Mouse (Mus musculus): Measurements from ENCODE around the gene Tex19.1. TPM values are rescaled to one million over a fixed set of nuclear protein-coding genes. Genes with fewer than 3 reads are reported as not detected.
"Not testable (repeated sequence)": the region's sequence is repeated elsewhere in the genome, so short reads cannot be mapped to it uniquely, and the experiment has no call there.

Tex19.1 gene
- total RNA-seq (2021) = not detected

DNA sequence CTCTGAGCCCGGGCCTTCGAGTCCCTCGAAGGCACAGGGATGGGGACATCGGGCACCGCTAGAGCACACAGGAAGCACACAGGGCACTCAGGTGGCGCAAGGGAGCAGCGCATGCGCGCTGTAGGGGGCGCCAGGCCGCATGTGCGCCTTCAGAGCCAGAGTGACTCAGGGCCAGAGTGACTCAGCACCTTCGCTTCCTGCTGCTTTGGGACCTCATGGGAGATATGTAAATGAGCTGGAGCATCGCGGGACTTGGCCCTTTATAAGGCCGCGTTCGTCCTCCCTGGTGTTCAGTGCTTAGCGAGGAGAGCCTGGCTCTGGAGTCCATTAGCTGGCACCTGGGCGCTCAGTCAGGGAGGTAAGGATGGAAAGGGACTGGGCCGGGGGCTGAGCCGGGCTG is at the start of gene Tex19.1:
Gene Tex19.1, plus strand, starts transcription at position 279 of the 400 bp plus-strand sequence.
- no peak for DNase-seq

DNA sequence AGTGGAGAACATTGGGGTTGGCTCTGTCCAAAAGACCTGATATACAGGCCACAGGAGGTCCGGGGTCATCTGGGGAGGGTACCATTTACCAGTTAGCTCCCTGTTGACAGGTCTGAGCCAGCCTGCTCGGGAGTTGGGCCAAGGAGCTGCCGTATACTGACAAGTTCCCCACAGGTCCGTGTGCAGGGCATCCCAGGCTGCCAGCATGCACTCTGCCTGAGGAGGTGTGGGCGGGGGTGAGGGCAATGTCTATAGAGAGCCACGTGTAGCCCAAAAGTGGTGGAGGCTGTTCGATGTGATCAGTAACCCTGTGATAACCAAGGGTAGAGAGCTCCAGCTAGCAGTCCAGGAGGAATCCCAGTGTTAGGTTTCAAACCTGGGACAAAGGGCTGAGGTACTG is 46.2 kb upstream of the Tex19.1 start:
- no peak for DNase-seq

DNA sequence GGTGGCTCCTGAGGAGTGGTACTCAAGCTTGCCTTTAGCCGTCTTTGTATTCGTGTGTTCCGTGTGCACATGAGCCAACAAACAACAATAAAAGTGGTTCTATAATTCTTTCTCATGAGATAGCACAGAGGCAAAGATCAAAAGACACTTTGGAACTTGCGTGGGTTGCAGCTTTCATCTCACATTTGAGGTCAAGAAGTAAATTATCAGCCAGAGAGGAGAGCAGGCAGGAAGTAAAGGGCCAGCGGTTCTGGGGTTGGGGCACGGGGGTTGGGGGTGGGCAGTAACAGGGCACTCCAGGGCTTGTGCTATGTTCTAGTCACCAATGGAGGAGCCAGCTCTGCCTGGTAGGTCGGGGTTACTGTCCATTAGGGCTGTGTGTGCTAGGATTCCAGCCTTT is 45.3 kb upstream of the Tex19.1 start:
- no peak for DNase-seq

DNA sequence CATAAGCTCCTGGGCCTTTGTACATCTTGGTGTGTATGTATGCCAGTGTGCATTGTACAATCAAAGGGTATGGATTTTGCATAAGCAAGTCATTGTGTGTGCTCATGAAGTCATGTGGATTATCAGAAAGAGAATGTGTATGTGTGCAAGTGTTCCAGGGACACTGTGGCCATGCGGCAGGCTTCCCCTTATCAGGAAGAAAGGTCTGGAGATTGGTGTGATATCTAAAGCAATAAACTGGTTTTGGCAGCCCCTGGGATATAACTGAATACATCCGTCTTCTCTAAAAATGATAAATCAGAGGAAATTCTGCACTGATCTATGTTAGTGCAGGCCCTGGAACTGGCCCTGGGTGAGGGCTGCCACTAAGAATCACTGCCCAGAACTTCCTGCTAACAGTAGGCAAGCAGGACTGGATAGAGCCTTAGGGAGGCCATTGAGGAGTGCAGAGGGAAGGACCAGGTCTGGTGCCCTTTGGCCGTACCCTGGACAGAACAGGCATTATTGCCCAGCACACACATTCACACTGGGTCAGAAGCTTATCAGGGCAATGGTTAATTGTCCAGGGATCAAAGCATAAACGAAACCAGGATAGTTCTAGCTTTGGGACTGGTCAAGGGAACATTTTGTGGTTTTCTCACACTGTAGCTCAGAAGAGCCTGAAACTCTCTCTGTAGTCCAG is 44.7 kb upstream of the Tex19.1 start:
- DNase-seq = no peak

DNA sequence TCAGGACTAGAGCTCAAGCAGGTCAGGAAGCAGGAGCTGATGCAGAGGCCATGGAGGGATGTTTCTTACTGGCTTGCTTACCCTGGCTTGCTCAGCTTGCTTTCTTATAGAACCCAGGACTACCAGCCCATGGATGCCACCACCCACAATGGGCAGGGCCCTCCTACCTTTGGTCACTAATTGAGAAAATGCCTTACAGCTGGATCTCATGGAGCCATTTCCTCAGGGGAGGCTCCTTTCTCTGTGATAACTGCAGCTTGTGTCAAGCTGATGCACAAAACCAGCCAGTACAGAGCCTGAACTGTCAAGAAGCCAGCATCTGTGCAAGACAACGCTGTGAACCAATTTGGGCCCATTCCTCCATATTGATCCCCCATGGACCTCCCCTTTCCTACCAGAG is 38.7 kb upstream of the Tex19.1 start:
- DNase-seq = not testable (repeated sequence)

DNA sequence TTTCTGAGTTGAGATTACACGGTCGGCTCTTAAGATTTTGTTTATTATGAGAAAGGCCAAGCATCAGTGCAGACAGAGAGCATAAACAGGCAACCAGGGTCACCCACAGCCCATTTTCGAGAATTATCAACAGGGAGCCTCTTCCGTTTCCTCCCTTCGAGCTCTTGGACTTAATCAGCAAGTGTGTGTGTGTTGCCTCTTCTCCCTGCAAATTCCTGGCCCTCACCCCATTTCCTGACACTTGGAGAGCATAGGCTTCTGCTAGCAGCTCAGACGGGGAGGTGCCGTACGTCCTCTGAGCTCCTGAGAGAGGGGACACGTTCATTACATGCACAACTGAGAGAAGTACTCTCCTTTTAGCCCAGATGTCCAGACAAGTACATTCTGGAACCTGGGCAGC is 37.9 kb upstream of the Tex19.1 start:
- DNase-seq = peak; percentile 48

DNA sequence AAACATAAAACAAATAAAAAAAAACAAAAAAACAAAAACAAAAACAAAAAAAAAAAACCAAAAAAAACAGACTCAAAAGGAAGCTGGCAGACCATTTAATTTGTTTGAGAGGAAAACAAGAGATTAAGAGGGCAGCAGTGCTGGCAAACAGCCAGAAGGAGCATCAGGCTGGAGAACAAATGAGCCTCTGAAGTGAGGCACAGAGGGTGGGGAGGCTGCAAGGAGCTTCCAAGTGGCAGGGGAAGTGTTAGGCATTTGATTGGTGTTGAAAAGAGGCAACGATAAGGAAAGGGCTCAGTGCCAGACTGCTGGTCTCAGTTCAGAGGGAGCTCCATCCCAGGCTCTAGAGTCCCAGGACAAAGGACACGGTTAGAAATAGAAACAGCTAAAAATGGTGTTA is 36.0 kb upstream of the Tex19.1 start:
- peak; percentile 80 for DNase-seq

DNA sequence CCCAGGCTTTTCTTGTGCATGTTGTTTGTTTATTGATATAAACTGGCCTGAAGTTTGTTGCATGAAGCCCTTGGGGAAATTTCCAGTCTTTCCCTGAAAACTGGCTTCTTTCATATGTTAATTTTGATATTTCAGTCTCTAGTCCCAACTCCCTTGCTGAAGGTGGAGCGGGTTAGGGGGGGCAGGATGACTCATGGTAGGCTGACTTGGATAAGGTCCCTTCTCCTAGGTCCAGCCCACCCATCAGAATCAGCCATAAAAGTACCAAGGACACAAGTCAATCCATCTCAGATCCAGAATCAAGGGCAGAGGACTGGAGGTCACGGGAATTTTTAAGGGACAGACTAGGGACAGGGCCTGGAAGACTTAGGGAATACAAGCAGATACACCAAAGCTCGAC is 34.9 kb upstream of the Tex19.1 start:
- no peak for DNase-seq

DNA sequence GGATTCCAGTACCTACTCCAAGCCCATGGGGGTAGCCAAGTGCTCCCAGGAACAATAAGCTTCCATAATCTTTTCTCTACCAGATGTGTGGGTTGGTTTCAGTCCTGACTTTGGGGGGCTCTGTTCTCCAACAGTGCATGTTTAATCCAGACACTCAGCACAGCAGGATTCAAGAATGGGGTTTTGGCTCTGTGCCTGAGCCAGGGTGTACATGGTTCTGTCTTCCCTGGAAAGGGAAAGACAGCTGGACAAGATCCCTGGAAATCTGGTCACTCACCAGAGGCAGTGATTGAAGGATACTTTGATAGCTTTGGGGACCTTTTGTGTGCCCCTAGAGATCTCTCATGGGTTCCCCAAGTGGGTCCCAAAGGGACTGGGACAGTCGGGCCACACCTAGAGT is 34.3 kb upstream of the Tex19.1 start:
- DNase-seq = no peak

DNA sequence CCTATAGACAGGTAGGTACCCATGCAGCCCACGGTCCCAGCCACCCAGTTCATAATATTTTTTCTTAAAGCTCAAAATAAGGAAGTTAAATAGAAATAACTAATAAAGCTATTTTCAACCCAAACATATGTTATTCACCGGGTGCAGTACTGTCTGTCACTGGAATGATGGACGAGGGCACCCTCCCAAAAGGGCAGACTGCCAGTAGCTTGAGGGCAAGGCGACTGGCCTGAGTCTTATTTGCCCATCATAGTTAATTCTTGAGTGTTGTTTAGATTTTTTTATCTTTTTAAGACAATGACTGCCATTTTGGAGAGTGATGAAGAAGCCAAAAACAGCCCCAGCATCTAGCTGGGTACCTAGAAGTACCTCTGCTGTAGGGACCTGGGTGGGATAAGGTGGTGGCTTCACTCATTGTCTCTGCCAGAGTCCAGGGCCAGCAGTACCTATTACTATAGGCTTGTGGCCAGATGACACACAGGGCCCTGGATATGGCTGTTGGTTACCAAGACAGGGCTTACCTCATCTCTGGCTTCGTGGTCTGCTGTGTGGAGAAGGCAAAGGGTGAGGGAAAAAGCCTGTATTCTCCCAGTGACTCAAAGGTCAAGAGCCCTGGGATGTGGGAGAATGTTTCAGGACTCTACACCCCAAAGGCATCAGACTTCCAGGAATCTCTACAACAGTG is 33.7 kb upstream of the Tex19.1 start:
- no peak for DNase-seq

DNA sequence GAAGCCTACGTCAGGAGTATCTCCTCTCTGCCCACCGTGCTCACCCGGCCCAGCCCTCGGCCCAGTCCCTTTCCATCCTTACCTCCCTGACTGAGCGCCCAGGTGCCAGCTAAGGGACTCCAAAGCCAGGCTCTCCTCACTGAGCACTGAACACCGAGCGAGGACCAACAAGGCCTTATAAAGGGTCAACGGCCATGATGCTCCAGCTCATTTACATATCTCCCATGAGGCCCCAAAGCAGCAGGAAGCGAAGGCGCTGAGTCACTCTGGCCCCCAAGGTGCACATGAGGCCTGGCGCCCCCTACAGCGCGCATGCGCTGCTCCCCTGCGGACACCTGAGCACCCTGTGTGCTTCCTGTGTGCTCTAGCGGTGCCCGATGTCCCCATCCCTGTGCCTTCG is 27.8 kb upstream of the Tex19.1 start:
- DNase-seq = no peak

DNA sequence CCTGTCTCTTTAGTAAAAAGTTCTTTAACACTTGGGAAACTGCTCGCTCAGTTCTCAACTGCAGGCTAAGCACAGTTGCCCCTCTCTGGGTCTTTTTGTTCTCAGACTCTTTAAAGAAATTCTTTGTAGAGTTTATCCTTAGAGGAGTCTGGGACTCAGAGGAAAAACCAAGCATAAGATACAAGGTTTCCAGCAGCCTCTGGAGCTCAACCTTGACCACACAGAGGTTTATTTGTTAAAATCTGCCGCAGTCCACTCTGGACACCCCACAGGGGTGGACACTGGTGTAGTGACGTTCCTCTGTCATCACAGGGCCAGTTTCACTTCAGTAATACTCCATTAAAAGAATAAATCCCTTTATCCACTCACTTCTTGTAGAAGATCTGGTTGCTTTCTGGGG is 27.4 kb upstream of the Tex19.1 start, which contains the start of gene Tex19.2:
Gene Tex19.2, minus strand, starts transcription at position 101 of the 400 bp plus-strand sequence.
- DNase-seq = no peak

DNA sequence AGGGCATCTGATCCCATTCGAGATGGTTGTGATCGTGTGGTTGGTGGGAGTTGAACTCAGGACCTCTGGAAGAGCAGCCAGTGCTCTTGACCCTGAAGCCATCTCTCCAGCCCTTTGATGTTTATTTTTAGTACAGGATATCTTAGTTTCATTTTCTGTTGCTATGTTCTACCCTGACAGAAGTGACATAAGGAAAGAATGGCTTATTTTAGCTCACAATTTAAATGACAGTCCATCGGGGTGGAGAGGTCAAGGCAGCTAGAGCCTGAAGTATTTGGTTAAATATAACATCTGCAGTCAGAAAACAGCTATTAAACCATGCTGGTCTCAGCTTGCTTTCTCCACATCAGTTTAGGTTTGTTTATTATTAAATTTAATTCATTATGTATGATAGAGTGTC is 24.8 kb upstream of the Tex19.1 start:
- DNase-seq = no peak

DNA sequence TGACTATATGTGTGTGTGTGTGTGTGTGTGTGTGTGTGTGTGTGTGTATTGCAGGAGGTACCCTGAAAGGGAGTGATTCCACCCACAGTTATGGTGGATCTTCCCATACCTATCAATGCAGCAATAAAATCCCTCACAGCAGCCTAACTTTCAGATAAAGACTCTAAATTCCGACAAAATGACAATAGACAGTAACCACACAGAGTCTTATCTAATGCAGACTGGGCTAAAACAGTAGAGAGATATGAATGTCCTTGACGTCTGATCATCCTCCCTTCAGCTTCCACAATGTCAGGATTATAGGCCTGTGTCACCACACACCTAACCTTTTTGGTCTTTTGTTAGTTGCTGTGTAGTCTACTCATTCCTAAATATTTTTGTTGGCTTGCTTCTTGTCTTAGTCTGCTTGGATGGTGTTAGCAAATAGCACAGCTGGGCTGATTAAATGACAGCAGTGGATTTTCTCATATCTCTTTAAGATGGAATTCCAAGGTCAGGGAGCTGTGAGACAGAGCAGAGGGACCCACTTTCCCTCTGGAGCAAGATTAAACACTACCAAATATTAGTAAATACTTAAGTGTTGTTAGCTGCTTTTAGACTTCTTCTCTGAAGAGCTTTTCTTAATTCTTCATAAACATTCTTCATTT is 23.8 kb upstream of the Tex19.1 start:
- no peak for DNase-seq

DNA sequence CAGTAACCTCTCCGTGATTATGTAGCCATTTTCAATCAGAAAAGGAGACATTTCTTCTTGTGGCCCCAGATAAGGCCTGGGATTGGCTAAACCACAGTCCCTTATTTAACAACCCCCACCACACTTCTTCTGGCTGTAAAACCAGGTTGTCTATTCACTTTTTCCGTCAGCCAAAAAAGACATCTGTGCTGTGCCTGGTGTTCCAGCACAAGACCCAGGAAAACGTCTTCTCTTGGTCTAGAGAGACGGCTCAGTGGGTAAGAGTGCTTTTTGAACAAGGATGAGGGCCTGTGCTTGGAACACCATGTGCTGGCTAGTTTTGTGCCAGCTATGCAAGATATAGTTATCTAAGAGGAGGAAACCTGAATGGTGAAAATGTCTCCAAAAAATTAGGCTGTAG is 22.5 kb upstream of the Tex19.1 start:
- DNase-seq = no peak

DNA sequence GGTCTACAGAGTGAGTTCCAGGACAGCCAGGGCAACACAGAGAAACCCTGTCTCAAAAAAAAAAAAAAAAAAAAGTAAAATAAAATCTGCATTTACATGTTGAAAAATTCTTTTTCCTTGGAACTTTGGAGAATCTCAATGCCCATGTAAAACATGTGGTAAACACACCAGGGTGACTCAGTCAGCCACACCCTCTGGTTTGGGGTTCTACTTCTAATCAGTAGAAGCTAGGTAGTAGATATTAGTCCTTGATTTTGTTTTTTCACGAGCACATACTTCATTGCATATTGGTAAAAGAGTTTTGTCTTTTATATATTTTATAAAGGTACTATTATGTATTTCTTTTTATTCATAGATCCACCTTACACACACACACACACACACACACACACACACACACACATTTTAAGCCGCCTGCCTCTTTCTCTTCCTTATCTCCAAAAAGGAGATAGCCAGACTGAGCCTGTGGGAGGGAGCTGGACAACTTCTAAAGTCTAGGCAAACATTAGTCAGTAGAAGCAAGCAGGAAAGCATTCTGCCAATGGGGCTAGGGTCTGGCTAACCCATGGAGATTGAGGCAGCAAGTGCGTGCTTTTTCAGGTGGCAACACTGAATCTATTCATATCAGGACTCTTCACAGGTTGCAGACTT is 20.3 kb upstream of the Tex19.1 start:
- no peak for DNase-seq

DNA sequence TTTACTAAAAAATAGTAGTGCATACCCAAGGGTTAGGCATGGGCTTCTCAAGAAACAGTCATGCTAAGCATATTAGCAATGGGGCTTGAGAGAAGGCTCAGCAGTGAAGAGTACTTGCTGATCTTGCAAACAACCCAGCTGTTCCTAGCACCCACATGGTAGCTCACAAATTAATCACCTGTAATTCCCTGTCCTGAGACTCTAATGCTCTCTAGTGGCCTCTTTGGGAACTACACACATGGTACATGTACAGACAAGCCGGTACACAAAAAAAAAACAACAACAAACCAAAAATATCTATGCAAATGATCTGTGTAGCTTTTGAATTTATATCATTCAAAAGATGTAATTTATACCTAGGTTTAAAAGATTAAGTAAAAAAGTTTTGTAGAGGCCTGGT is 19.5 kb upstream of the Tex19.1 start:
- DNase-seq = no peak

DNA sequence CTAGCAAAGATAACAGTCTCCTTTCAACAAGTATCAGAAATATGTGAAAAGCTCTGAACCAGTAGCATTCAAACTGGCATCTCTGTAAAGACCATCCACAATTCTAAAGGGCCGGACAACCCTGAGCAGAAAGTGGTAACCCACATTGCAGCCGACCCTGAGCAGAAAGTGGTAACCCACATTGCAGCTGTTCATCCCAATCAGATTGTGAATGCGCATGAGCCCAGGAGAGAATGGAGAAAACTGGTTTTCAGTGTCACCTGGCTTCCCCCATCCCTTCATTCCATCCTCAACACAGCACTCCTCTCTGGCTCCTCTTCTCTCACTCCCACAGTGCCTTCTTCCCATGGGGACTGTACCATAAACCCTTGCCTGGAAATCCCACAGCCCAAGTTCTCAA is 18.5 kb upstream of the Tex19.1 start:
- no peak for DNase-seq

DNA sequence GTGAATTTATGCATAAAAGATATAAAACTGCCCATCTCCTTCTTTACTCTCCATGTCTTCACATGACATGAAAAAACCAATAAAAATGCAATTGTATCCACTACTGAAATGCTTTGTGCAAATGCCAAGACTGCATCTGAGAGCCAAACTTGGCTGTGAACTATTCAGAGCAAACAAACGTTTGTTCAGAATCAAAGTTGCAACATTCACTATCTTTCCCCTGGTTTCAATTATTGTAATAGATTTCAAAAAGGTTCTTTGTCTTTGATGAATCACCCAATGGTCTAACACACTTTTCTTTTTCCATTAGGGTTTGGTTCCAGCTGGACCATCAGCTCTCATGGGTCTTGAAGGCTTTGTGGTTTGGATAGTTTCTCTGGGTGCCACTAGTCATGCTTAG is 16.3 kb upstream of the Tex19.1 start:
- DNase-seq = no peak

DNA sequence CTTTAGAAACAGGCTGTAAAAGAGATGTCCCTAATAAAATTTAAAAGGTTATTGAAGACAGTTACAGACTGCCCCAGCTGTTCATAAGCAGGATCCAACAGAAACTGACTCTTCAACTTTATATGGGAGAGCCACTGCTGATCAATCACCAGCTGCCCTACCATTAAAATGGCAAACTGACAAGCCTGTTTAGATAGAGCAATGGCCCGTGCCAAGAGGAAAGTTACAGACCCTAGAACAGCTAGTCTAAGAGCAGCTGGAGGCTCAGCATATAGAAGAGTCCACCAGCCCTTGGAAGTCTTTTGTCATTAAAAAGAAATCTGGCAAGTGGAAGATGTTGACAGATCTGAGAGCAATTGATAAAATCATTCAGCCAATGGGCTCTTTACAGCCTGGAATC is 11.3 kb upstream of the Tex19.1 start:
- no peak for DNase-seq

DNA sequence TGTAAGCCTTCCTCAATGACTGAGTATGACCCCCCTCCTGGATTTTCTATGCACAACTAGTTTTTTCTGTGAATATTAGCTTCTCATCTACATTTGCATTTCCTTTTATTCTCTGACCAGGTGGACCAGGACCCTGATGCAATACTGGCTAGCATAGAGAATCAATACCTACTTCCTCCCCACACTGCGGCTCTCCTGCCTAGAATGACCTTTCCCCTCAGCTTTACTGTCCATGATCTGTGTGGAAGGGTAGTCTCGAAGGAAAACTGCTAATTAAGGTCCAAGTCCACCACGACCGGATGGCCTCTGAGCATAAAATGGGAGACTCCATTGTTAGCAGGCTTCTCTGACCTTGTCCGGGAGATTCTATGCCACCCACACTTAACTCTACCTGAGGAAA is 8.3 kb upstream of the Tex19.1 start:
- DNase-seq = no peak

DNA sequence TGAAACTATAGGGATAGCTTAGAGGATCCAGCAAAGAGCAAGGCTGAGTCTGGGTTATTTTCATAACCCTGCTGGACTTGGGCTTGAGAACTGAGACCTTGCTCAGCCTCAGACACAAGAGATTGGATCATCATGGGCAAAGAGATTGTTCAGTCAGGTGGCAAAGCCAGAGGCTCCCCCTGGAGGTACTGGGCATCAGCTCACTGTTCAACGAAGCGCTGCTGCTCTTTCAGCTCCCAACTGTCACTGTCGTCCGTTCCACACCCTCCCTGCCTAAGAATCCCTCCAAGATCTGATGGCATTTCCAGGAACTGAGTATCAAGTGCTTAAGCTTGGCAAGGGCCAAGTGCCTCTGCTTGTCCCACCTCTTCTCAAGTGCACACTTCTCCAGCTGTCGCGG is 7.2 kb upstream of the Tex19.1 start:
- DNase-seq = no peak

DNA sequence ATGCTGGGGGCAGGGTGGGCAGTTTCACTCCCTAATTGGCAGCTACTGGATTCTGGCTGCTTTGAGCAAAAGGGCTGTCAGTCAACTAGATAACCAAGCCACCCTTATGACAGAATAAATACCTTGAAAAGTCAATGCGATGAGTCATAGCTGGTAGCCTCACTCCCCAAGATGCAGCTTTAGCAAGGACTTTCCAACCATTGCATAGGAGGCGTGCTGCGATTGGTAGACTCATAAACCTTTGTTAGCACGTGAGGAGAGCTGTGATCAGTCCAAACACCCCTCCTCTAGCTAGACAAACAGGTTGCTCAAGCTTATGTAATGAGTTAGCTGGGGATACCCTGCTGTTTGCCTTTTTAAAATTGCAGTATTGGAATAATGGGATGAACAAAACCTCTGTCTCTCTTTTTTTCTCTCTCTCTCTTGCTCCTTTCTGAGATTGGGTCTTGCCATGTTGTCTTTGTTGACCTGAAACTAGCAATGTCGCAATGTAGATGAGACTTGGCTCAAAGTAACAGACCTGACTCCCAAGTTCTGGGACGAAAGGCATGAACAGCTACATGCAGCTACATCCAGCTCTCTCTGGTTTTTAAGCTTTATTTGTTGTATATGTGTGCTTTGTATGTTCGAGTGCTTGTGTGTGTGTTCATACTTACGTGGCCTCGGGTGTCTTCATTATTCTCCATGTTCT is 2.5 kb upstream of the Tex19.1 start:
- no peak for DNase-seq

Data from heart, postnatal 4 days (tissue).